Mouse (Mus musculus) cerebellum, adult 9-11 months (tissue): ENCODE measurements around the gene Mtcl1.

Source experiments
- DNase-seq: peaks from one replicate; pipeline ENCODE4 v3.0.0; 2022

The Mtcl1 gene

GRCm38 (mm10) chr17:66358026-66358978 is 91.2 kb downstream of the Mtcl1 start:
- DNase-seq, result peak; percentile 73

GRCm38 (mm10) chr17:66357171-66358025 is 92.2 kb downstream of the Mtcl1 start:
- DNase-seq, result no peak

- peak; percentile 54 for DNase-seq
Measured at GRCm38 (mm10) chr17:66353907-66354306, 95.6 kb downstream of the Mtcl1 start.

GRCm38 (mm10) chr17:66352847-66353643 is 96.5 kb downstream of the Mtcl1 start:
- no peak for DNase-seq

- DNase-seq, result no peak
Measured at GRCm38 (mm10) chr17:66352219-66352618, 97.3 kb downstream of the Mtcl1 start.

- DNase-seq, result no peak
Measured at GRCm38 (mm10) chr17:66350689-66351088, 98.9 kb downstream of the Mtcl1 start.

GRCm38 (mm10) chr17:66350127-66350526 is 99.4 kb downstream of the Mtcl1 start:
- no peak for DNase-seq

GRCm38 (mm10) chr17:66346378-66346777 is 103.2 kb downstream of the Mtcl1 start:
- DNase-seq, result no peak

GRCm38 (mm10) chr17:66345680-66346079 is 103.9 kb downstream of the Mtcl1 start:
- DNase-seq, result peak; percentile 81

GRCm38 (mm10) chr17:66342932-66343331 is 106.6 kb downstream of the Mtcl1 start:
- no peak for DNase-seq

GRCm38 (mm10) chr17:66341670-66342069 is 107.9 kb downstream of the Mtcl1 start:
- DNase-seq, result no peak

- DNase-seq, result no peak
Measured at GRCm38 (mm10) chr17:66340798-66341197, 108.8 kb downstream of the Mtcl1 start.

GRCm38 (mm10) chr17:66337929-66338328 is 111.6 kb downstream of the Mtcl1 start:
- DNase-seq, result no peak

- no peak for DNase-seq
Measured at GRCm38 (mm10) chr17:66335568-66335967, 114.0 kb downstream of the Mtcl1 start.

GRCm38 (mm10) chr17:66334894-66335293 is 114.7 kb downstream of the Mtcl1 start:
- no peak for DNase-seq

GRCm38 (mm10) chr17:66331207-66331606 is 118.3 kb downstream of the Mtcl1 start:
- no peak for DNase-seq

- peak; percentile 49 for DNase-seq
Measured at GRCm38 (mm10) chr17:66326552-66327045, 123.0 kb downstream of the Mtcl1 start.

GRCm38 (mm10) chr17:66326204-66326545 is 123.4 kb downstream of the Mtcl1 start:
- DNase-seq, result peak; percentile 47

GRCm38 (mm10) chr17:66325440-66326203 is 123.9 kb downstream of the Mtcl1 start:
- peak; percentile 85 for DNase-seq

- DNase-seq, result peak; percentile 40
Measured at GRCm38 (mm10) chr17:66324836-66325235, 124.7 kb downstream of the Mtcl1 start.

GRCm38 (mm10) chr17:66322646-66323255 is 126.8 kb downstream of the Mtcl1 start:
- DNase-seq, result no peak
